Comparison of ENCODE assay signal across 25 mouse cellular contexts in the genomic region with DNA sequence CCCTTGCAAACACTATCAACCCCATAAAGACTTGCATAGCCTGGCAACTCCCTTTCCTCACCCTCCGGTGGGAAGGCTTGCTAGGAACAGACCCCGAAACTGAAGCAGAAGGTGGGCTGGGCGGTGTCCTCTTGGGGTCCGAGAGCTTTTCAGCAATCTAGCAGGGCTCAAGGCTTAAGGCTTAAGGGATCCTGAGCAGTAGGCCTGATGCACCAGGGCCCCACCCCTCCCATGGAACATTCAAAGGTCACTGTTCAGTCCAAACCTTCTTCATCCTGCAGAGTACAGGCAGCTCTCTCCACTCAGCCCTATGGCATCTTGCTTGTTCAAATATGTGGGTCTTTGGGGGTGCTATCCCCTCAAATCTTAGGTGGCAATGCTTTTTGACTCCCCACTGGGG. TPM values are rescaled to one million over a fixed set of nuclear protein-coding genes. Genes with fewer than 3 reads are reported as not detected.
A peak's percentile ranks its signal among the peaks of the same experiment; 100 is the strongest.
DNase-seq lines count a peak whose midpoint lies in the region; ATAC-seq and TF ChIP-seq lines count a peak whose summit lies in the region.
"Had no signal": no experiment of that assay in that cellular context is flagged by ENCODE, and none has a peak within 500 bp of the region (broad histone marks: within the 10 kb centered on the region; RNA-seq: fewer than 3 reads in every experiment).

No protein-coding gene starts in this region.

- H3K27me3 ChIP-seq in hindbrain, embryonic 10.5 days (ENCODE audit: insufficient read depth, poor library complexity, severe bottlenecking): peaks cover 88% of the 10 kb centered on the region
- peaks cover 44% of the 10 kb centered on the region for H3K27me3 ChIP-seq in hindbrain, embryonic 16.5 days (replicated peaks; ENCODE audit: control insufficient read depth, insufficient read depth, low read length)
- peaks cover 71% of the 10 kb centered on the region for H3K27me3 ChIP-seq in midbrain, embryonic 13.5 days
- H3K27me3 ChIP-seq in midbrain, embryonic 16.5 days (ENCODE audit: control insufficient read depth, insufficient read depth, low read depth, low read length): peaks cover 39% of the 10 kb centered on the region
- peaks cover 18% of the 10 kb centered on the region; the same call in 1 of the 2 replicates for H3K27me3 ChIP-seq in stomach, postnatal 0 days (ENCODE audit: control insufficient read depth, insufficient read depth, low read length)

- peaks cover 53% of the 10 kb centered on the region for H3K4me1 ChIP-seq in hindbrain, embryonic 10.5 days (replicated peaks)
- H3K4me1 ChIP-seq in hindbrain, embryonic 16.5 days (ENCODE audit: control insufficient read depth, insufficient read depth, low read depth, low read length): peaks cover 5% of the 10 kb centered on the region; the same call in 1 of the 2 replicates
- H3K4me1 ChIP-seq in midbrain, embryonic 13.5 days (replicated peaks): peaks cover 40% of the 10 kb centered on the region
- no peaks in the 10 kb centered on the region; the same call in 1 of the 2 replicates for H3K4me1 ChIP-seq in midbrain, embryonic 16.5 days (ENCODE audit: control insufficient read depth, insufficient read depth, low read length)
- H3K4me1 ChIP-seq in stomach, postnatal 0 days (replicated peaks; ENCODE audit: control insufficient read depth, insufficient read depth): no peaks in the 10 kb centered on the region

- peak overlapping the region; percentile 43; the same call in 1 of the 2 replicates for H3K4me3 ChIP-seq in hindbrain, embryonic 10.5 days
- no peak overlapping the region for H3K4me3 ChIP-seq in hindbrain, embryonic 16.5 days (ENCODE audit: low read length)
- H3K4me3 ChIP-seq in midbrain, embryonic 13.5 days (replicated peaks): peak overlapping the region; percentile 36
- H3K4me3 ChIP-seq in midbrain, embryonic 16.5 days (ENCODE audit: low read depth, low read length): no peak overlapping the region
- no peak overlapping the region for H3K4me3 ChIP-seq in stomach, postnatal 0 days (ENCODE audit: low read depth, low read length)
- H3K4me3 ChIP-seq: embryonic facial prominence, embryonic 15.5 days; erythroblast, embryonic 14.5 days; forebrain, embryonic 10.5 days; forebrain, embryonic 15.5 days; heart, adult 2 months; heart, embryonic 12.5 days; hindbrain, embryonic 15.5 days had no signal

- H3K9ac ChIP-seq in hindbrain, embryonic 16.5 days (ENCODE audit: low read depth, low read length): no peak overlapping the region
- H3K9ac ChIP-seq in midbrain, embryonic 13.5 days (replicated peaks): no peak overlapping the region; the same call in 1 of the 2 replicates
- no peak overlapping the region for H3K9ac ChIP-seq in midbrain, embryonic 16.5 days (ENCODE audit: low read depth, low read length)
- no peak overlapping the region for H3K9ac ChIP-seq in stomach, postnatal 0 days (ENCODE audit: low read length)
- H3K9ac ChIP-seq: embryonic facial prominence, embryonic 15.5 days; forebrain, embryonic 15.5 days; heart, embryonic 12.5 days; hindbrain, embryonic 15.5 days had no signal

- DNase-seq in hindbrain, embryonic 10.5 days (ENCODE audit: low spot score): no peak
- DNase-seq in kidney, postnatal 25 days: peak; percentile 36 to 50
- DNase-seq in kidney, adult 18-20 months: no peak
- DNase-seq in stomach, postnatal 0 days (ENCODE audit: low spot score): no peak
- no peak for DNase-seq in left cerebral cortex, adult 8-10 months (ENCODE audit: low spot score in 2 of 2)
- DNase-seq: adrenal gland, postnatal 10 days; cerebellum, adult 11 months; cerebellum, adult 8-10 months; cerebellum, postnatal 14 days; embryo, embryonic 11 days; heart, adult 2 months had no signal

- TF ChIP-seq EP300 in stomach, postnatal 0 days (optimal IDR thresholded peaks at IDR 0.05): no peak

- peaks cover 33% of the 10 kb centered on the region for H3K36me3 ChIP-seq in hindbrain, embryonic 10.5 days
- no peaks in the 10 kb centered on the region for H3K36me3 ChIP-seq in hindbrain, embryonic 16.5 days (ENCODE audit: control insufficient read depth, insufficient read depth, low read length)
- peaks cover 12% of the 10 kb centered on the region for H3K36me3 ChIP-seq in midbrain, embryonic 13.5 days
- H3K36me3 ChIP-seq in midbrain, embryonic 16.5 days (ENCODE audit: control insufficient read depth, insufficient read depth, low read length): no peaks in the 10 kb centered on the region
- H3K36me3 ChIP-seq in stomach, postnatal 0 days (ENCODE audit: control insufficient read depth, insufficient read depth, low read length): no peaks in the 10 kb centered on the region; the same call in 1 of the 2 replicates
- H3K36me3 ChIP-seq: hindbrain, embryonic 15.5 days had no signal

- ATAC-seq in hindbrain, embryonic 16.5 days: no peak
- no peak for ATAC-seq in midbrain, embryonic 13.5 days
- ATAC-seq in midbrain, embryonic 16.5 days: no peak
- no peak for ATAC-seq in stomach, postnatal 0 days (ENCODE audit: low FRiP score, low TSS enrichment)
- ATAC-seq: forebrain, embryonic 15.5 days had no signal

- 67% methylated on average over 4 of the region's 4 CpGs for WGBS in hindbrain, embryonic 10.5 days
- WGBS in hindbrain, embryonic 16.5 days: 68% methylated on average over 4 of the region's 4 CpGs
- WGBS in midbrain, embryonic 13.5 days: 61% methylated on average over 4 of the region's 4 CpGs
- WGBS in midbrain, embryonic 16.5 days: 63% methylated on average over 4 of the region's 4 CpGs
- WGBS in stomach, postnatal 0 days: 85% methylated on average over 4 of the region's 4 CpGs

- H3K27ac ChIP-seq in hindbrain, embryonic 10.5 days: no peak overlapping the region
- no peak overlapping the region for H3K27ac ChIP-seq in hindbrain, embryonic 16.5 days (ENCODE audit: low read depth, low read length)
- no peak overlapping the region for H3K27ac ChIP-seq in midbrain, embryonic 13.5 days
- H3K27ac ChIP-seq in midbrain, embryonic 16.5 days (ENCODE audit: low read length): no peak overlapping the region
- H3K27ac ChIP-seq in stomach, postnatal 0 days (replicated peaks): no peak overlapping the region
- H3K27ac ChIP-seq: embryonic facial prominence, embryonic 15.5 days; forebrain, embryonic 10.5 days; forebrain, embryonic 15.5 days; heart, adult 2 months; hindbrain, embryonic 15.5 days had no signal

- TF ChIP-seq CTCF in stomach, postnatal 0 days (IDR thresholded peaks at IDR 0.05; ENCODE audit: low read depth): no peak

- H3K4me2 ChIP-seq in hindbrain, embryonic 16.5 days (ENCODE audit: low read length): no peak overlapping the region
- peak overlapping the region; percentile 47 for H3K4me2 ChIP-seq in midbrain, embryonic 13.5 days (replicated peaks)
- H3K4me2 ChIP-seq in midbrain, embryonic 16.5 days (ENCODE audit: low read length): no peak overlapping the region
- H3K4me2 ChIP-seq in stomach, postnatal 0 days (replicated peaks; ENCODE audit: low read depth): no peak overlapping the region
- H3K4me2 ChIP-seq: embryonic facial prominence, embryonic 15.5 days; forebrain, embryonic 15.5 days; heart, embryonic 12.5 days; hindbrain, embryonic 15.5 days had no signal

- no peaks in the 10 kb centered on the region for H3K9me3 ChIP-seq in hindbrain, embryonic 10.5 days
- H3K9me3 ChIP-seq in hindbrain, embryonic 16.5 days (ENCODE audit: control insufficient read depth, low read length): no peaks in the 10 kb centered on the region
- no peaks in the 10 kb centered on the region for H3K9me3 ChIP-seq in midbrain, embryonic 13.5 days
- no peaks in the 10 kb centered on the region for H3K9me3 ChIP-seq in midbrain, embryonic 16.5 days (replicated peaks; ENCODE audit: control insufficient read depth, low read length, poor library complexity, severe bottlenecking)
- no peaks in the 10 kb centered on the region for H3K9me3 ChIP-seq in stomach, postnatal 0 days (ENCODE audit: control insufficient read depth, low read length)
- H3K9me3 ChIP-seq: embryonic facial prominence, embryonic 15.5 days; forebrain, embryonic 10.5 days; forebrain, embryonic 15.5 days; heart, embryonic 12.5 days; hindbrain, embryonic 15.5 days had no signal

RNA-seq across cellular contexts. Expression of gene C1ql4, which starts 1.6 kb away (rescaled TPM):
- polyA plus RNA-seq in hindbrain, embryonic 10.5 days (2016; fragmentation: Nextera tagmentation; extraction: Ambion mirVana): 0.78 and 8.7 TPM in 2 replicates
- polyA plus RNA-seq in hindbrain, embryonic 16.5 days (2015; fragmentation: Nextera tagmentation; extraction: Ambion mirVana): 4.0 and 5.7 TPM in 2 replicates
- 10.1 and 13.7 TPM in 2 replicates for polyA plus RNA-seq in midbrain, embryonic 13.5 days (2015; fragmentation: Nextera tagmentation; extraction: Ambion mirVana)
- 7.2 and 7.8 TPM in 2 replicates for polyA plus RNA-seq in midbrain, embryonic 16.5 days (2015; fragmentation: Nextera tagmentation; extraction: Ambion mirVana)
- not detected in 2 replicates for polyA plus RNA-seq in stomach, postnatal 0 days (2015; fragmentation: Nextera tagmentation; extraction: Ambion mirVana)
- not detected for total RNA-seq in left cerebral cortex, adult 8-10 months (2022)
- total RNA-seq: common myeloid progenitor, adult 5-6 weeks; gastrocnemius, adult 8-10 months; gastrocnemius, postnatal 4 days; heart, adult 2 months; heart, postnatal 25 days had no signal
- polyA plus RNA-seq: erythroblast, embryonic 14.5 days; heart, adult 2 months had no signal

RNA-seq across cellular contexts. Expression of gene Dnajc22, which starts 7.0 kb away (rescaled TPM):
- polyA plus RNA-seq in hindbrain, embryonic 10.5 days (2016; fragmentation: Nextera tagmentation; extraction: Ambion mirVana): 1.9 and 2.2 TPM in 2 replicates
- 0.92 and 1.1 TPM in 2 replicates for polyA plus RNA-seq in hindbrain, embryonic 16.5 days (2015; fragmentation: Nextera tagmentation; extraction: Ambion mirVana)
- polyA plus RNA-seq in midbrain, embryonic 13.5 days (2015; fragmentation: Nextera tagmentation; extraction: Ambion mirVana): 1.7 and 1.8 TPM in 2 replicates
- polyA plus RNA-seq in midbrain, embryonic 16.5 days (2015; fragmentation: Nextera tagmentation; extraction: Ambion mirVana): 0.75 and 1.3 TPM in 2 replicates
- 13.5 and 14.4 TPM in 2 replicates for polyA plus RNA-seq in stomach, postnatal 0 days (2015; fragmentation: Nextera tagmentation; extraction: Ambion mirVana)
- under 1 TPM in 3 of 4 experiments, not detected in 1; 0.30 to 0.56 (median 0.34) TPM for total RNA-seq in left cerebral cortex, adult 8-10 months (2022)
- total RNA-seq: common myeloid progenitor, adult 5-6 weeks; gastrocnemius, postnatal 4 days had no signal

RNA-seq across cellular contexts. Expression of gene Troap, which starts 11.6 kb away (rescaled TPM):
- polyA plus RNA-seq in hindbrain, embryonic 10.5 days (2016; fragmentation: Nextera tagmentation; extraction: Ambion mirVana): 41.6 and 46.8 TPM in 2 replicates
- polyA plus RNA-seq in hindbrain, embryonic 16.5 days (2015; fragmentation: Nextera tagmentation; extraction: Ambion mirVana): 5.6 and 8.7 TPM in 2 replicates
- 13.3 and 14.6 TPM in 2 replicates for polyA plus RNA-seq in midbrain, embryonic 13.5 days (2015; fragmentation: Nextera tagmentation; extraction: Ambion mirVana)
- polyA plus RNA-seq in midbrain, embryonic 16.5 days (2015; fragmentation: Nextera tagmentation; extraction: Ambion mirVana): 3.2 and 4.9 TPM in 2 replicates
- 5.1 and 7.1 TPM in 2 replicates for polyA plus RNA-seq in stomach, postnatal 0 days (2015; fragmentation: Nextera tagmentation; extraction: Ambion mirVana)
- under 1 TPM in 2 of 4 experiments, not detected in 2; 0.74 to 0.95 TPM for total RNA-seq in left cerebral cortex, adult 8-10 months (2022)
- total RNA-seq: gastrocnemius, adult 8-10 months had no signal

RNA-seq across cellular contexts. Expression of gene Prph, which starts 31.0 kb away (rescaled TPM):
- 9.7 and 14.4 TPM in 2 replicates for polyA plus RNA-seq in hindbrain, embryonic 10.5 days (2016; fragmentation: Nextera tagmentation; extraction: Ambion mirVana)
- 52.8 and 81.8 TPM in 2 replicates for polyA plus RNA-seq in hindbrain, embryonic 16.5 days (2015; fragmentation: Nextera tagmentation; extraction: Ambion mirVana)
- polyA plus RNA-seq in midbrain, embryonic 13.5 days (2015; fragmentation: Nextera tagmentation; extraction: Ambion mirVana): 7.5 and 8.2 TPM in 2 replicates
- polyA plus RNA-seq in midbrain, embryonic 16.5 days (2015; fragmentation: Nextera tagmentation; extraction: Ambion mirVana): 5.1 and 7.1 TPM in 2 replicates
- 25.7 and 28.6 TPM in 2 replicates for polyA plus RNA-seq in stomach, postnatal 0 days (2015; fragmentation: Nextera tagmentation; extraction: Ambion mirVana)
- total RNA-seq in left cerebral cortex, adult 8-10 months (2022): 1 to 10 TPM in 3 of 4 experiments, under 1 TPM in 1; 0.73 to 1.5 (median 1.2) TPM
- total RNA-seq: common myeloid progenitor, adult 5-6 weeks; MEL had no signal
- polyA plus RNA-seq: erythroblast, embryonic 14.5 days had no signal

RNA-seq across cellular contexts. Expression of gene Spats2, which starts 39.7 kb away (rescaled TPM):
- polyA plus RNA-seq in hindbrain, embryonic 10.5 days (2016; fragmentation: Nextera tagmentation; extraction: Ambion mirVana): 58.4 and 62.6 TPM in 2 replicates
- polyA plus RNA-seq in hindbrain, embryonic 16.5 days (2015; fragmentation: Nextera tagmentation; extraction: Ambion mirVana): 23.8 and 28.8 TPM in 2 replicates
- polyA plus RNA-seq in midbrain, embryonic 13.5 days (2015; fragmentation: Nextera tagmentation; extraction: Ambion mirVana): 40.6 and 45.7 TPM in 2 replicates
- 28.0 and 32.2 TPM in 2 replicates for polyA plus RNA-seq in midbrain, embryonic 16.5 days (2015; fragmentation: Nextera tagmentation; extraction: Ambion mirVana)
- polyA plus RNA-seq in stomach, postnatal 0 days (2015; fragmentation: Nextera tagmentation; extraction: Ambion mirVana): 13.7 and 13.9 TPM in 2 replicates
- total RNA-seq in left cerebral cortex, adult 8-10 months (2022): 10 to 100 TPM; 29.7 to 34.1 (median 33.2) TPM

Comparison
In these comparisons a context has a peak if more than half of its experiments do, and no peak if none do; other contexts are left out.
1. DNase-seq: peak in kidney, postnatal 25 days (2 of 2); none in hindbrain, embryonic 10.5 days (single experiment), kidney, adult 18-20 months (single experiment), stomach, postnatal 0 days (single experiment) and left cerebral cortex, adult 8-10 months (0 of 2).
2. H3K4me3 ChIP-seq: peak in hindbrain, embryonic 10.5 days (single experiment) and midbrain, embryonic 13.5 days (single experiment); none in hindbrain, embryonic 16.5 days (single experiment), midbrain, embryonic 16.5 days (single experiment) and stomach, postnatal 0 days (single experiment).